Mouse (Mus musculus): ENCODE data around the gene AI413582. TPM values are rescaled to one million over a fixed set of nuclear protein-coding genes. Genes with fewer than 3 reads are reported as not detected.

Gene AI413582
- total and polyA plus RNA-seq, 2 experiments = 4.9 to 12.9 TPM

DNA sequence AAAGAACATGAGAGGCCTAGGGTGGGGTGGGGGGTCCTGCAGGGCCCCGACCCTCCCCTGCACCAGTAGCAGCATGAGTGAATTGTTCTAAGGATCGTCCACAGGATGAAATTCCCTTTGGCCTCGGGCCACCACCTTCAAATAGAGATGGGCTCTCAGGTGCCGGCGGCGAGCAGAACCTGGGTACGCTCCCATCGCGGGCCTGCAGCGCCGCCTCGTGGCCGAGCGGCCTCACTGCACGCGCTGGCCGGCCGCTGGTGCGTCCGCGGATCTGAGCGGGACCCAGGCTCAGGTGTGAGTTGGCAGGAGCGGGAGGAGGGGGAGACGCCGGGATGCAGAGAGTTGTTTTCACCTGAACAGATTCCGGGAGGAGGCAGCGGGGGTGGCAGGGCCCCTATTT, 45.0 kb downstream of the AI413582 start:
- under 1% methylated on average over 27 of the region's 27 CpGs for WGBS
- no peak for DNase-seq (ENCODE audit: extremely low read depth, low read depth, low spot score)

DNA sequence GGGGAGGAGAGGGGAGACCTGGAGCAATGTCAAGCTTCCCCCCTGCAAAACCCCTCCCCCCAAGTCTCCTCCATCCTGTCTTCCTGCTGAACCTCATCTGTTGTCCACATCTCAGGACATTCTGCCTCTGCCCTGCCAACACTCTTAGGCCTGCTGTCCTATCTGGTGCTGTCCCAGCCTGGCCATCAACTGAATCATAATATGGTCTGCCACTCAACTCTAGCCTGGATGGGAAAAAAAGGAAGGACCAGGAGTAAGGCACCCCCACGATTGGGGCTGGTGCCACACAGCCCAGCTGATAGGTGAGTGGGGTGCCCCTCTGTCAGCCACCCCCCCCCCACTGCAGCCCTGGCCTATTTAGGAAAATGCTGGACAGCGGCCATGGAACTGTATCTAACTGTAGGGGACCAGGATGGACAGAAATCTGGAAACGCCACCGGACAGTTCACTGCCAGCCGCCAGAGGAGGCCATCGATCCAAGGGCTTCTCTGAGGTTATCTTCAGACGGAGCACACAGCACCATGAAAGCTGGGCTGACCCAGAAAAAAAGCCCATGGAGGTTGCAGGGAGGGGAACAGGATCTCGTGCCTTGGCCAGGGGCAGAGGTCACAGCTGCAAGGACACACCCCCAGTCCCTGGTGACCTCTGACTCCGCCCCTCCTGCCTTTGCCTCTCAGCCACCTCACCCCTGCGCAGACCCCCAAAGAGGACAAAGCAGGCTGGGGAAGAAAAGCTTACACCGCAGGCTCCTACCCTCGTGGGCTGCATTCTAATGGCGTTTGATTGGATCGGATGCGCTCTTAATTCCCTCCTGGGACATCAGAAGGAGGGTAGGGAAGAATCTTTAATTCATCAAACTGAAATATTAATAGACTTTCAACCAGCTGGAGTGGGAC, 46.6 kb downstream of the AI413582 start:
- Histone ChIP-seq H3K27ac (replicated peaks; ENCODE audit: insufficient read depth, low read depth, low read length) (no peak overlapping the region), H3K4me1 (ENCODE audit: control insufficient read depth, insufficient read depth, low read length) (no peaks in the 10 kb centered on the region), H3K27me3 (ENCODE audit: control insufficient read depth, insufficient read depth, low read length) (peaks cover 6% of the 10 kb centered on the region), H3K36me3 (ENCODE audit: control insufficient read depth, insufficient read depth, low read length) (no peaks in the 10 kb centered on the region), H3K4me3 (ENCODE audit: insufficient read depth, low read depth, low read length) (no peak overlapping the region), H3K79me2 (ENCODE audit: control insufficient read depth, insufficient read depth, low read length) (no peaks in the 10 kb centered on the region), H3K9ac (ENCODE audit: low read depth, low read length) (no peak overlapping the region)
- 43% methylated on average over 15 of the region's 15 CpGs for WGBS
- DNase-seq (ENCODE audit: extremely low read depth, low read depth, low spot score) = no peak
- TF ChIP-seq POLR2A (IDR thresholded peaks at IDR 0.05; ENCODE audit: extremely low read depth, insufficient read depth, low read length) (no peak), CTCF (IDR thresholded peaks at IDR 0.05; ENCODE audit: low read depth, low read length) (no peak)

More for the DNA sequence above, 45.0 kb downstream of the AI413582 start:
- H3K4me1 ChIP-seq (ENCODE audit: control insufficient read depth, insufficient read depth, low read length) = no peaks in the 10 kb centered on the region
- TF ChIP-seq CTCF (IDR thresholded peaks at IDR 0.05; ENCODE audit: low read depth, low read length) (peak; percentile 90), POLR2A (IDR thresholded peaks at IDR 0.05; ENCODE audit: extremely low read depth, insufficient read depth, low read length) (no peak)
- H3K27me3 ChIP-seq (ENCODE audit: control insufficient read depth, insufficient read depth, low read length) = peaks cover 3% of the 10 kb centered on the region; the same call in 1 of the 2 replicates
- H3K27ac ChIP-seq (replicated peaks; ENCODE audit: insufficient read depth, low read depth, low read length) = no peak overlapping the region
- no peaks in the 10 kb centered on the region for H3K79me2 ChIP-seq (ENCODE audit: control insufficient read depth, insufficient read depth, low read length)
- no peak overlapping the region for H3K4me3 ChIP-seq (ENCODE audit: insufficient read depth, low read depth, low read length)
- no peak overlapping the region for H3K9ac ChIP-seq (ENCODE audit: low read depth, low read length)
- no peaks in the 10 kb centered on the region for H3K36me3 ChIP-seq (ENCODE audit: control insufficient read depth, insufficient read depth, low read length)

- Histone ChIP-seq H3K9ac (ENCODE audit: low read depth, low read length) (no peak overlapping the region), H3K27ac (replicated peaks; ENCODE audit: insufficient read depth, low read depth, low read length) (no peak overlapping the region), H3K4me1 (ENCODE audit: control insufficient read depth, insufficient read depth, low read length) (no peaks in the 10 kb centered on the region), H3K79me2 (ENCODE audit: control insufficient read depth, insufficient read depth, low read length) (no peaks in the 10 kb centered on the region), H3K27me3 (ENCODE audit: control insufficient read depth, insufficient read depth, low read length) (peaks cover 6% of the 10 kb centered on the region), H3K36me3 (ENCODE audit: control insufficient read depth, insufficient read depth, low read length) (no peaks in the 10 kb centered on the region), H3K4me3 (ENCODE audit: insufficient read depth, low read depth, low read length) (no peak overlapping the region)
- 64% methylated on average over 9 of the region's 9 CpGs for WGBS
- TF ChIP-seq CTCF (IDR thresholded peaks at IDR 0.05; ENCODE audit: low read depth, low read length) (no peak), POLR2A (IDR thresholded peaks at IDR 0.05; ENCODE audit: extremely low read depth, insufficient read depth, low read length) (no peak)
- no peak for DNase-seq (ENCODE audit: extremely low read depth, low read depth, low spot score)
Measured at GRCm38 (mm10) chr17:27518296-27518695, 47.3 kb downstream of the AI413582 start.

GRCm38 (mm10) chr17:27513916-27514762, 51.4 kb downstream of the AI413582 start:
- Histone ChIP-seq H3K36me3 (ENCODE audit: control insufficient read depth, insufficient read depth, low read length) (no peaks in the 10 kb centered on the region), H3K9ac (ENCODE audit: low read depth, low read length) (no peak overlapping the region), H3K4me3 (ENCODE audit: insufficient read depth, low read depth, low read length) (no peak overlapping the region), H3K79me2 (ENCODE audit: control insufficient read depth, insufficient read depth, low read length) (no peaks in the 10 kb centered on the region), H3K4me1 (ENCODE audit: control insufficient read depth, insufficient read depth, low read length) (no peaks in the 10 kb centered on the region), H3K27me3 (ENCODE audit: control insufficient read depth, insufficient read depth, low read length) (peaks cover 19% of the 10 kb centered on the region), H3K27ac (replicated peaks; ENCODE audit: insufficient read depth, low read depth, low read length) (no peak overlapping the region)
- no peak for DNase-seq (ENCODE audit: extremely low read depth, low read depth, low spot score)
- 0 out of 2 replicates have a peak, but pooled peaks have one; percentile 4 for TF ChIP-seq CTCF (IDR thresholded peaks at IDR 0.05; ENCODE audit: low read depth, low read length)
- no peak for TF ChIP-seq POLR2A (IDR thresholded peaks at IDR 0.05; ENCODE audit: extremely low read depth, insufficient read depth, low read length)
- 37% methylated on average over 27 of the region's 27 CpGs for WGBS

Other genes starting within 250 kb of the AI413582 start
- 0.07 TPM in 1 of 2 replicates, not detected in the other for gene Grm4, start 44.4 kb downstream of the AI413582 start, total RNA-seq (2014; rRNA removed)
- gene Grm4, start 44.4 kb downstream of the AI413582 start, polyA plus RNA-seq (2012; rRNA removed) = not detected in 2 replicates
- 5.7 and 8.1 TPM in 2 replicates for gene Hmga1, start 9.3 kb downstream of the AI413582 start, total RNA-seq (2014; rRNA removed)
- gene Hmga1, start 9.3 kb downstream of the AI413582 start, polyA plus RNA-seq (2012; rRNA removed) = 16.5 and 21.4 TPM in 2 replicates
- gene Nudt3, start 57.7 kb upstream of the AI413582 start, total RNA-seq (2014; rRNA removed) = 19.5 and 21.1 TPM in 2 replicates
- 23.5 and 25.5 TPM in 2 replicates for gene Nudt3, start 57.7 kb upstream of the AI413582 start, polyA plus RNA-seq (2012; rRNA removed)
- not detected in 2 replicates for gene RPS10-NUDT3, start 69.5 kb upstream of the AI413582 start, total RNA-seq (2014; rRNA removed)
- not detected in 2 replicates for gene RPS10-NUDT3, start 69.5 kb upstream of the AI413582 start, polyA plus RNA-seq (2012; rRNA removed)
- gene Rps10, start 70.9 kb upstream of the AI413582 start, total RNA-seq (2014; rRNA removed) = 416 and 461 TPM in 2 replicates
- 407 and 437 TPM in 2 replicates for gene Rps10, start 70.9 kb upstream of the AI413582 start, polyA plus RNA-seq (2012; rRNA removed)
- gene Pacsin1, start 89.8 kb upstream of the AI413582 start, total RNA-seq (2014; rRNA removed) = 0.27 TPM in 1 of 2 replicates, not detected in the other
- 0.16 and 0.23 TPM in 2 replicates for gene Pacsin1, start 89.8 kb upstream of the AI413582 start, polyA plus RNA-seq (2012; rRNA removed)
- gene Spdef, start 163.2 kb upstream of the AI413582 start, total RNA-seq (2014; rRNA removed) = not detected in 2 replicates
- gene Spdef, start 163.2 kb upstream of the AI413582 start, polyA plus RNA-seq (2012; rRNA removed) = 0.15 and 0.48 TPM in 2 replicates

Measured in liver, adult 2 months (tissue).